Mouse (Mus musculus) c-Kit-positive CD71-positive TER-119-positive erythroid progenitor cells, embryonic 14.5 days (primary cell): ENCODE data around the gene Zfp445.

ENCODE experiments used
- DNase-seq: peaks from one replicate; pipeline ENCODE4 v3.0.0-alpha.2; 2013; ENCODE audit warnings: low spot score

The Zfp445 gene

GRCm38 (mm10) chr9:122836126-122836525 is 29.7 kb downstream of the Zfp445 start:
- DNase-seq, result no peak

GRCm38 (mm10) chr9:122829826-122830380 is 35.9 kb downstream of the Zfp445 start:
- DNase-seq, result no peak

- DNase-seq, result no peak
Measured at GRCm38 (mm10) chr9:122826743-122827142, 39.1 kb downstream of the Zfp445 start.

GRCm38 (mm10) chr9:122823374-122824017 is 42.3 kb downstream of the Zfp445 start:
- no peak for DNase-seq

- DNase-seq, result no peak
Measured at GRCm38 (mm10) chr9:122815239-122815851, 50.5 kb downstream of the Zfp445 start.

- no peak for DNase-seq
Measured at GRCm38 (mm10) chr9:122814775-122815174, 51.0 kb downstream of the Zfp445 start.

GRCm38 (mm10) chr9:122812386-122812785 is 53.4 kb downstream of the Zfp445 start:
- no peak for DNase-seq

GRCm38 (mm10) chr9:122810212-122810611 is 55.6 kb downstream of the Zfp445 start:
- no peak for DNase-seq

GRCm38 (mm10) chr9:122807186-122807585 is 58.6 kb downstream of the Zfp445 start:
- DNase-seq, result no peak

GRCm38 (mm10) chr9:122805845-122806341 is 59.9 kb downstream of the Zfp445 start:
- no peak for DNase-seq

GRCm38 (mm10) chr9:122805053-122805844 is 60.6 kb downstream of the Zfp445 start, which contains the start of gene Tcaim:
Gene Tcaim (plus strand): TSS chr9:122805539.
- peak; percentile 83 for DNase-seq
